Mouse (Mus musculus): ENCODE results near the gene Pcsk5. TPM values are rescaled to one million over a fixed set of nuclear protein-coding genes. Genes with fewer than 3 reads are reported as not detected.
A peak's percentile ranks its signal among the peaks of the same experiment; 100 is the strongest.

Gene Pcsk5
- polyA plus RNA-seq, 1 experiment from 2014 or later: 21.1 TPM

DNA sequence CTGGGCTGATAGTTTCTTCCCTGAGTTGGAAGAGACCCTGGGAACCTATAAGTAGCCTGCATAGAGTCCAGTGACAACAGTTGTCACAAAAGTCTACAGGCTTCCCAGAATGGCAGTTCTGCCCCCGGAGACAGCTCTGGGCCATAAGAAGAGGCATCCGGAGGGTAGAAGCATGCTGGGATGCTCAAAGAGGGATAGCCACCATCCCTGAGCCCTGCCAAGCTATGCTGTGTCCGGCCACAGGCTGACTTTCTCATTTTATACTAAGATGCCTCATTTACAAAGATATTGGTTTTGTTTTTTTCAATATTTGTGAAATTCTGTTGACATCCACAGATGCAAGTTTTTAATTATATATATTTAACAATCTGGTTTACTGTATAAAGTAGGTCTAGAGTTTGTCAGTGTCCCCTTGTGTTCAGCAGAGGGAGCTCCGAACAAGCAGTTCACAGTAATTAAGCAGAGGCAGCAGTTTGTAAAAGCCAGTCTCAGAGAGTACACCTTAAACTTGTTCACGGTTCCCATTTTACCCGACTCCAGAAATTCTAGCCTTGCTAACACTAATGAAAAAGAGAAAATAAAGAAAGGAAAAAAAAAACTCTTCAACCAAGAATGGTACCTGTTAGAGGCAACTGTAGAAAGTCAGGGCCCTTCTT is 369.7 kb downstream of the Pcsk5 start:
- no peak overlapping the region for H3K4me2 ChIP-seq (replicated peaks; ENCODE audit: low read depth)
- no peaks in the 10 kb centered on the region for H3K9me3 ChIP-seq (ENCODE audit: control insufficient read depth)
- no peak overlapping the region for H3K27ac ChIP-seq (ENCODE audit: low read depth, low read length)
- 60% methylated on average over 6 of the region's 6 CpGs for WGBS
- H3K4me3 ChIP-seq (ENCODE audit: low read depth, low read length): no peak overlapping the region
- H3K4me1 ChIP-seq (replicated peaks; ENCODE audit: control insufficient read depth, insufficient read depth, low read length): no peaks in the 10 kb centered on the region
- H3K9ac ChIP-seq (ENCODE audit: low read depth, low read length): no peak overlapping the region
- no peak for ATAC-seq
- peaks cover 21% of the 10 kb centered on the region for H3K36me3 ChIP-seq (ENCODE audit: control insufficient read depth, insufficient read depth)
- peak; percentile 72 for TF ChIP-seq CTCF (IDR thresholded peaks at IDR 0.05; ENCODE audit: low read depth)
- H3K27me3 ChIP-seq (replicated peaks; ENCODE audit: control insufficient read depth, insufficient read depth, low read length): no peaks in the 10 kb centered on the region

DNA sequence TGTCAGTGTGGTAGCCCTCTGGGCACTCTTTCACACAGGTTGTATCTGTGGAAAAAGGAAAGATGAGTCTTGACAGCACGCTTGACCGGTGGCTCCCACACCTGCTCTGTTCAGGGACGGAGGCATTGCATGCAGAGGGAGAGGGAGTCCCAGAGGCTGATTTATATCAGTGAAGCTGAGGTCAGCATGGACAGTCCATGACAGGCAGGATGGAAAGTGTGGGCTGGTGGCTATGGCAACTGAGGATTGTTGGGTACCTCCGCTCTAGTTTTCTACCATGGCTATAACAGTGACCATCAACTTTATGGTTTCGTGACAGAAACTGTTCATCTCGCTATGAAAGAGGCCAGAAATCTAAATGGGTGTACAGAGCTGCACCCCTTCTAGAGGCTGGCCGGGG is 385.4 kb downstream of the Pcsk5 start:
- H3K9ac ChIP-seq (ENCODE audit: low read depth, low read length): no peak overlapping the region
- no peak for ATAC-seq

DNA sequence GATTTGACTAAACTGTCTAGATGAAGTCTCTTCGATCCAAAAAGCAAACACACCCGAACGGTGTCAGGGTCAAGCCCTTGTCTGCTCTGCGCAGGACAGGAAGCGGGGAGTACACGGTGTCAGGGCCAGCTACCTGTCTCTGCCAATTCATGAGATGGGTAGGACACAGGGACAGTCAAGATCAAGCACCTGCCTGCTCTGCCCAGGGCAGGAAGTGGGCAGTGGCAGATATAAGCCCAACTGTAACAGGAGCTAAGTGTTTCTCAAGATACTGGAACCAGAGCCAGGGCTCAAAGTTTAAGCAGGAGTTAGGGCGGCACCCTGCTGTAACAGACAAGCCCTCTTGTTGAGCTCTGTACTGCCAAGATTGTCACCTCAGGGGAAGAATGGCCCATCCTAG is 393.9 kb downstream of the Pcsk5 start:
- TF ChIP-seq CTCF (IDR thresholded peaks at IDR 0.05; ENCODE audit: low read depth): no peak
- 83% methylated on average over 7 of the region's 7 CpGs for WGBS

More for the DNA sequence above, 385.4 kb downstream of the Pcsk5 start:
- no peak overlapping the region for H3K27ac ChIP-seq (ENCODE audit: low read depth, low read length)
- no peak overlapping the region for H3K4me2 ChIP-seq (replicated peaks; ENCODE audit: low read depth)
- H3K27me3 ChIP-seq (replicated peaks; ENCODE audit: control insufficient read depth, insufficient read depth, low read length): no peaks in the 10 kb centered on the region
- TF ChIP-seq CTCF (IDR thresholded peaks at IDR 0.05; ENCODE audit: low read depth): no peak
- H3K4me1 ChIP-seq (replicated peaks; ENCODE audit: control insufficient read depth, insufficient read depth, low read length): no peaks in the 10 kb centered on the region
- no peaks in the 10 kb centered on the region for H3K9me3 ChIP-seq (ENCODE audit: control insufficient read depth)
- peaks cover 9% of the 10 kb centered on the region; the same call in 1 of the 2 replicates for H3K36me3 ChIP-seq (ENCODE audit: control insufficient read depth, insufficient read depth)
- H3K4me3 ChIP-seq (ENCODE audit: low read depth, low read length): no peak overlapping the region
- 90% methylated on average over 7 of the region's 7 CpGs for WGBS

DNA sequence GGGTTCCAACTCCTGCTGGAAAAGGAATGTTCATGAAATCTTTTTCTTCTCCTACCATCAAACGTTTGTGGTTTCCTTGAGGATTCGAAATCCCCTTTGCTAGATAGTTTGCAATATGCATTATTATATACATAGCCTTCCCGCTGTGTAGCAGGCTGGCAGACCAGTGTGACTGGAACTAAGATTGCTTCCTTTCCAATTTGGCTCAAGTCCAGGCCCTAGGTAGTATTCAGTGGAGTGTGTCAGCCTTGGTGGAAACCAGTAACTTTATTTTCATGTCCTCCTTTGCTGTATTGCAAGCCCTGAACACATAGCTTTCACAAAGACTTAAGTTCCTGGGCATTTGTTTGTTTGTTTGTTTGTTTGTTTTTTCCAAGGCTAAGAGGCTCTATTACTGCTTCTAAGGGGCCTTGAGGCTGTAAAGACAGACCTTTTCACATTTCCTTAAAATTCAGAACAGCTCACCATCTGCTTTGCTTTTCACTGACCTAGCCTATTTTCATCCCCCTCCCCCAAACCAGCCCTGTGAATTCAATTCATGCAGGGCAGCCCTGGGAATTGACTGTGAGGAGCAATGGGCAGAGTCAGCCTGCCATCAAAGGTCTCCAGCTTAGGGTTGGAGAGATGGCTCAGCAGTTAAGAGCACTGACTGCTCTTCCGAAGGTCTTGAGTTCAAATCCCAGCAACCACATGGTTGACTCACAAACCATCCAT is 397.8 kb downstream of the Pcsk5 start:
- peaks cover 4% of the 10 kb centered on the region; the same call in 1 of the 2 replicates for H3K36me3 ChIP-seq (ENCODE audit: control insufficient read depth, insufficient read depth)
- no peak overlapping the region for H3K9ac ChIP-seq (ENCODE audit: low read depth, low read length)
- H3K4me1 ChIP-seq (replicated peaks; ENCODE audit: control insufficient read depth, insufficient read depth, low read length): no peaks in the 10 kb centered on the region
- TF ChIP-seq CTCF (IDR thresholded peaks at IDR 0.05; ENCODE audit: low read depth): no peak
- no peaks in the 10 kb centered on the region for H3K9me3 ChIP-seq (ENCODE audit: control insufficient read depth)
- no peak overlapping the region for H3K4me3 ChIP-seq (ENCODE audit: low read depth, low read length)
- no peaks in the 10 kb centered on the region for H3K27me3 ChIP-seq (replicated peaks; ENCODE audit: control insufficient read depth, insufficient read depth, low read length)
- no peak overlapping the region for H3K4me2 ChIP-seq (replicated peaks; ENCODE audit: low read depth)
- H3K27ac ChIP-seq (ENCODE audit: low read depth, low read length): no peak overlapping the region
- WGBS: 62% methylated on average over 4 of the region's 4 CpGs
- no peak for ATAC-seq

More for the DNA sequence above, 393.9 kb downstream of the Pcsk5 start:
- Histone ChIP-seq H3K4me1 (replicated peaks; ENCODE audit: control insufficient read depth, insufficient read depth, low read length) (no peaks in the 10 kb centered on the region), H3K36me3 (ENCODE audit: control insufficient read depth, insufficient read depth) (peaks cover 7% of the 10 kb centered on the region; the same call in 1 of the 2 replicates), H3K9me3 (ENCODE audit: control insufficient read depth) (no peaks in the 10 kb centered on the region), H3K4me2 (replicated peaks; ENCODE audit: low read depth) (no peak overlapping the region), H3K27ac (ENCODE audit: low read depth, low read length) (no peak overlapping the region), H3K27me3 (replicated peaks; ENCODE audit: control insufficient read depth, insufficient read depth, low read length) (no peaks in the 10 kb centered on the region), H3K9ac (ENCODE audit: low read depth, low read length) (no peak overlapping the region), H3K4me3 (ENCODE audit: low read depth, low read length) (no peak overlapping the region)
- 0 out of 2 replicates have a peak, but pooled peaks have one; percentile 16 for ATAC-seq

DNA sequence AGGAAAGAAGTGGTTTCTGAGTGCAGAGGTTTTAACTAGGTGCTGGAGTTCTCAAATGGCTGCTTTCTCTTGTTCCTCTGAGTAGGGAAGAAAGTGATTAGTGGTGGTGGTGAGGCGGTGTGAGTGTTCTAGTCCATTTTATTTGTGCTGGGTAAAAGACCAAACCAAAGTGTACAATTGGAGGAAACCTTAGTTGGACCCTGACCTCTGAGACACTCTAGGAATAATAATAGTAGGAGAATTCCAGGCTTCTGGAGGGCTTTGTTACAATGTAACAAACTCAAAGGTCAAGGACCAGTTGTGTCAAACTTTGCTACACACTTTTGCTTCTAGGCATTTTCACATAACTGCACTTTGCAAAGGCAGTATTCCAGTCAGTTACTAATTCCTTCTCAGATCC is 400.8 kb downstream of the Pcsk5 start:
- Histone ChIP-seq H3K27ac (ENCODE audit: low read depth, low read length) (no peak overlapping the region), H3K4me3 (ENCODE audit: low read depth, low read length) (no peak overlapping the region), H3K9me3 (ENCODE audit: control insufficient read depth) (no peaks in the 10 kb centered on the region), H3K9ac (ENCODE audit: low read depth, low read length) (no peak overlapping the region), H3K36me3 (ENCODE audit: control insufficient read depth, insufficient read depth) (peaks cover 13% of the 10 kb centered on the region; the same call in 1 of the 2 replicates), H3K27me3 (replicated peaks; ENCODE audit: control insufficient read depth, insufficient read depth, low read length) (no peaks in the 10 kb centered on the region), H3K4me2 (replicated peaks; ENCODE audit: low read depth) (no peak overlapping the region), H3K4me1 (replicated peaks; ENCODE audit: control insufficient read depth, insufficient read depth, low read length) (no peaks in the 10 kb centered on the region)
- 59% methylated on average over 1 of the region's 1 CpGs for WGBS
- peak; percentile 64 for ATAC-seq
- TF ChIP-seq CTCF (IDR thresholded peaks at IDR 0.05; ENCODE audit: low read depth): no peak

DNA sequence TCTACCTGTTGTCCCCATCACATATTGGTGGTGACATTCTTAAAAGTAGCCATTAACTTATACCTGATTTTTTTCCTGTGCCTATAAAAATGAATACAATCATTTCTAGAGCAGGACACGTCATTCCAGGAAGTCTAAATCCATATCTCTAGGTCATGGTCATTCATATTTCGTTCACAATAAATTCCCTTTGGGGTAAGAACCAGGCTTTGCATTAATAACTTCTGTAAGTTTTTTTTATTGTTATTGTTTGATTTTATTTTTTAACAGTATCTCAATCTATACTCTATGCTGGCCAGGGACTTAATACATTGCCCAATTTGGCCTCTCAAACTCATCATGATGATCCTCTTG is 408.9 kb downstream of the Pcsk5 start:
- H3K27ac ChIP-seq (ENCODE audit: low read depth, low read length): peak overlapping the region; percentile 21; the same call in 1 of the 2 replicates
- H3K27me3 ChIP-seq (replicated peaks; ENCODE audit: control insufficient read depth, insufficient read depth, low read length): no peaks in the 10 kb centered on the region
- WGBS: 37% methylated on average over 2 of the region's 2 CpGs
- H3K9me3 ChIP-seq (ENCODE audit: control insufficient read depth): no peaks in the 10 kb centered on the region
- peak; percentile 68 for ATAC-seq
- no peak overlapping the region for H3K4me2 ChIP-seq (replicated peaks; ENCODE audit: low read depth)
- no peak overlapping the region for H3K4me3 ChIP-seq (ENCODE audit: low read depth, low read length)
- 0 out of 2 replicates have a peak, but pooled peaks cover 8% of the 10 kb centered on the region for H3K4me1 ChIP-seq (replicated peaks; ENCODE audit: control insufficient read depth, insufficient read depth, low read length)
- H3K36me3 ChIP-seq (ENCODE audit: control insufficient read depth, insufficient read depth): peaks cover 7% of the 10 kb centered on the region; the same call in 1 of the 2 replicates
- TF ChIP-seq CTCF (IDR thresholded peaks at IDR 0.05; ENCODE audit: low read depth): no peak
- no peak overlapping the region for H3K9ac ChIP-seq (ENCODE audit: low read depth, low read length)

Measured in intestine, postnatal 0 days (tissue).